Mouse (Mus musculus) midbrain, embryonic 13.5 days (tissue): ENCODE data around the gene Slc17a5. TPM values are rescaled to one million over a fixed set of nuclear protein-coding genes. Genes with fewer than 3 reads are reported as not detected.
A peak's percentile ranks its signal among the peaks of the same experiment; 100 is the strongest.

Source experiments
- ATAC-seq: fragments of 200-750 bp; cut with Nextera tagmentation; 2 replicates; pipeline ENCODE4 v1.8.0; 2017; ENCODE audit warnings: mild to moderate bottlenecking, moderate TSS enrichment, moderate library complexity
- H3K27ac ChIP-seq: fragments of 300-500 bp; sonication (generic); 2 replicates; pipeline ENCODE4 v1.5.1; 2015; ENCODE audit warnings: inconsistent platforms, mild to moderate bottlenecking, moderate library complexity
- H3K27me3 ChIP-seq: fragments of 300-500 bp; sonication (generic); 2 replicates; pipeline ENCODE4 v1.6.1; 2015; ENCODE audit warnings: mild to moderate bottlenecking, inconsistent platforms
- H3K36me3 ChIP-seq: fragments of 300-500 bp; sonication (generic); 2 replicates; pipeline ENCODE4 v1.6.1; 2015; ENCODE audit warnings: mild to moderate bottlenecking, inconsistent platforms
- H3K4me1 ChIP-seq: fragments of 300-500 bp; sonication (generic); replicated peaks from 2 replicates; pipeline ENCODE4 v1.6.1; 2015; ENCODE audit warnings: inconsistent platforms
- H3K4me2 ChIP-seq: fragments of 300-500 bp; sonication (generic); replicated peaks from 2 replicates; pipeline ENCODE4 v1.6.1; 2015; ENCODE audit warnings: moderate library complexity, mild to moderate bottlenecking, inconsistent platforms
- H3K4me3 ChIP-seq: fragments of 300-500 bp; sonication (generic); replicated peaks from 2 replicates; pipeline ENCODE4 v1.5.1; 2015; ENCODE audit warnings: mild to moderate bottlenecking, inconsistent platforms
- H3K9ac ChIP-seq: fragments of 300-500 bp; sonication (generic); replicated peaks from 2 replicates; pipeline ENCODE4 v1.6.1; 2015; ENCODE audit warnings: mild to moderate bottlenecking, inconsistent platforms
- H3K9me3 ChIP-seq: fragments of 300-500 bp; sonication (generic); 2 replicates; pipeline ENCODE4 v1.6.1; 2016; ENCODE audit warnings: mild to moderate bottlenecking, inconsistent platforms
- WGBS: fragments of 180-500 bp; shearing (Covaris S2); methylation state at CpG from one replicate; pipeline ENCODE4 v1.1.7; 2015; 5-methylcytosine and 5-hydroxymethylcytosine counted together
- polyA plus RNA-seq: library from polyadenylated mRNA; unstranded; fragments of >200 nt; fragmentation: Nextera tagmentation; extraction: Ambion mirVana; gene quantifications from 2 replicates; pipeline ENCODE4 v1.2.1, GENCODE M21; 2015

The Slc17a5 gene
- polyA plus RNA-seq, 1 experiment from 2014 or later = 17.2 TPM

DNA sequence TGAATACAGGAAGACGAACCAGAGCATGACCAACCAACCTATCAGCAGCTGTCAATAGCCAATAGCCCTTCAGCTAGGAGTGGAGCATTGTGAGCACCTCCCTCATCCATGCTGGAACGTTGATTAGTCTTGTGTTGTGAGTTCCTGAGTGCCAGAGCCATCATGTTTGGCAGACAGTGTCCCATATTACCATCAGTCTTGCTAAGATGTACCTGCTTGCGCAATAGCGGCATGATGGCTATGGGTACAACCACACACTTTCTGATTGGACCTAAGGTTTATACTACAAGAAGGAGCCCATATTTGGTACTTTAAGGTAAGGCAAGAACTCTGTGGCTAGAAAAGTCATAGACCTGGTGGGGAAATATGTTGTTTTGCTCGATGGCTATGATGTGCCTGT is 76.1 kb downstream of the Slc17a5 start:
- no peak overlapping the region for H3K9ac ChIP-seq
- H3K4me2 ChIP-seq = no peak overlapping the region
- no peaks in the 10 kb centered on the region for H3K4me1 ChIP-seq
- H3K27ac ChIP-seq = no peak overlapping the region
- no peak overlapping the region for H3K4me3 ChIP-seq
- H3K36me3 ChIP-seq = peaks cover 10% of the 10 kb centered on the region; the same call in 1 of the 2 replicates
- no peaks in the 10 kb centered on the region for H3K27me3 ChIP-seq
- 94% methylated on average over 5 of the region's 5 CpGs for WGBS
- no peaks in the 10 kb centered on the region for H3K9me3 ChIP-seq
- ATAC-seq = no peak

DNA sequence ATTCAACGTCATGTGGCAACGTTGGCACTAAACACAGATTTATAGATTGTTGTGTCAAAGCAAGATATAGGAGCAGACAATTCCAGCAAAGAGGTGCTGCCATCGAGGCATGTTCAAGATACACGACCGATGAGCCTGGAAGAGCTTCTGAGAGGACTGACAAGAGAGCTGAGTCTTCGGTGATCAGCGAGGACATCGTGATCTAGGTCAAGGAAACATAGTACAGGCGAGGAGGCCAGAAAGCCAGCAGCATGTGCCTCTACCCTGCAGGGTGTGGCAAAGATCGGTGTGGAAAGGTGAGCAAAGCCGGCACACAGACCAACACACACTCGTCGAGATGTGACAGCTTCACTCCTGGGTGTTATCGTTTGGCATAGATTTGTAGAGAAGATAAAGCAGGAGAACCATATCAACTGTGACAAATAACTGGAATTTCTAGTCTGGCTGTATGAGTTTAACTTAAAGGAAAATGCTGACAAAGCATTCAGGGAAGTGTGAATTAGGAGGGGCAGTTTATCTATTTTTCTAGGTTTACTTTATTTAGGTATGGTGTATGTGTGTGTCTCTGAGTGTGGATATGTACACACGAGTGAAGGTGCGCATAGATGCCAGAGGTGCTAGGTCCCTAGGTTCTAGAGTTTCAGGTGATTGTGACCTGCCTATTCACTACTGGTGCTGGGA is 79.6 kb downstream of the Slc17a5 start:
- WGBS = 94% methylated on average over 16 of the region's 16 CpGs
- H3K4me3 ChIP-seq = no peak overlapping the region
- peaks cover 19% of the 10 kb centered on the region for H3K4me1 ChIP-seq
- ATAC-seq = no peak
- no peak overlapping the region for H3K9ac ChIP-seq
- H3K4me2 ChIP-seq = no peak overlapping the region
- H3K9me3 ChIP-seq = no peaks in the 10 kb centered on the region
- peaks cover 10% of the 10 kb centered on the region; the same call in 1 of the 2 replicates for H3K36me3 ChIP-seq
- H3K27ac ChIP-seq = no peak overlapping the region
- no peaks in the 10 kb centered on the region for H3K27me3 ChIP-seq

DNA sequence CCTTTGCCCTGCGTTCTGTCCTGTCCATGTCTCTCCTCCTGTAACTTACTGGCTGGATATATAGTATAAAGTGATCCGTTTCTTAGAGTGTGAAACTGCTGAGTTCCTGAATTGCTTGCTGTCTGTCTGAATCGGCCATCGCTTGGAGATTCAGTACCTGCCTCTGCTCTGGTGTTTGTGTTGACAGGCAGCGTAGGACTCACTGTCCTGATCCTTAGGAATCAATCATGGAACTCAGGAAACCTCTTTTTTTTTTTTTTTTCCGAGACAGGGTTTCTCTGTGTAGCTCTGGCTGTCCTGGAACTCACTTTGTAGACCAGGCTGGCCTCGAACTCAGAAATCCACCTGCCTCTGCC is 81.1 kb downstream of the Slc17a5 start:
- Histone ChIP-seq H3K4me2 (no peak overlapping the region), H3K9me3 (no peaks in the 10 kb centered on the region), H3K4me1 (peaks cover 32% of the 10 kb centered on the region), H3K4me3 (no peak overlapping the region), H3K27ac (no peak overlapping the region), H3K27me3 (no peaks in the 10 kb centered on the region), H3K36me3 (peaks cover 10% of the 10 kb centered on the region; the same call in 1 of the 2 replicates), H3K9ac (no peak overlapping the region)
- no peak for ATAC-seq
- WGBS = 85% methylated on average over 7 of the region's 7 CpGs

DNA sequence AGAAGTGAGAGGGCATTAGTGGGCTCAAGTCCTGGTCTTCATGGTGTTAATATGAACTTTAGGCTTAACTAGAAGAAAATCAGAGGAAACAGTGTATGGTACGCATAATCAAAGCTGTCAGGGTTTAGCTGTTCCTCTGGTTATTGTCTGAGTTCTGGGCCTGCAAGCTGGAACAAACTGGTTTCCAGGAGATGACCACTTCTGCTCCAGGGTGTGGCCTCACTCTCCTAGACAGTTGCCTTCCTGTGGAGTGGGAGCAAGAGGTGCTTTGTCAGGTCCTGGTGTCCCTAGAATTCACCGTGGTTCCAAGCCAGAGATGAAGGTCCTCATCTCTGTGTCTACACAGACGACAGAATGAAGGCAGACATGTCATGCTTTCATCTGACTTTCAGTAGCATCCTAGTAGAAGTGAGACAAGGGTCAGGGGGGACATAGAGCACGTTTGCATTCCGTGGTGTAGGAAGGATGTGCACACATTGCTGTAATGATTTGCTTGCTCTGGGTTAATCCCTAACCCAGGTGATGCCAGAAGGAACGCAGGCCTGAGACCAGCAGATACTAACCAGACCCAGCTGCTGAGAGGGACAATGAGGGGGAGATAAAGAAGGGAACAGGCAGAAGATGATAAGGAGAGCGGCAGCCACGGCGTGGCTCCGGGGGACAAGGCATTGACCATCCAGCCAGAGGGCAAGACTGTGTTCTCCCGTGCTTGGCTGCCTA is 81.7 kb downstream of the Slc17a5 start:
- no peaks in the 10 kb centered on the region for H3K9me3 ChIP-seq
- no peak for ATAC-seq
- 0 out of 2 replicates have a peak, but pooled peaks cover 7% of the 10 kb centered on the region for H3K36me3 ChIP-seq
- no peak overlapping the region for H3K9ac ChIP-seq
- H3K4me3 ChIP-seq = no peak overlapping the region
- no peak overlapping the region for H3K4me2 ChIP-seq
- H3K4me1 ChIP-seq = peaks cover 32% of the 10 kb centered on the region
- H3K27me3 ChIP-seq = no peaks in the 10 kb centered on the region
- no peak overlapping the region for H3K27ac ChIP-seq
- 73% methylated on average over 11 of the region's 11 CpGs for WGBS

DNA sequence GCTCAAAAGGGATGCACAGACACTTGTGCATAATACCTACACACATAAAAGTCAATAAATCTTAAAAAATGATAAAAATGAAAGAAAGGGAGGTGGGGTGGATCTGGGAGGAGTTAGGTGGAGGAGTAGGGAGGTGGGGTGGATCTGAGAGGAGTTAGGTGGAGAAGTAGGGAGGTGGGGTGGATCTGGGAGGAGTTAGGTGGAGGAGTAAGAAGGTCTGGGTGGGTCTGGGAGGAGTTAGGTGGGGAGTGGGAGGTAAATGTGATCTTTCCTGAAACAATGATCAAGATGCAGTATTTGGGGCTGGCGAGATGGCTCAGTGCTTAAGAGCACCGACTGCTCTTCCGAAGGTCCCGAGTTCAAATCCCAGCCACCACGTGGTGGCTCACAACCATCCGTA is 82.6 kb downstream of the Slc17a5 start:
- no peak overlapping the region for H3K9ac ChIP-seq
- H3K4me1 ChIP-seq = peaks cover 32% of the 10 kb centered on the region
- 94% methylated on average over 6 of the region's 6 CpGs for WGBS
- 0 out of 2 replicates have a peak, but pooled peaks cover 7% of the 10 kb centered on the region for H3K36me3 ChIP-seq
- no peaks in the 10 kb centered on the region for H3K9me3 ChIP-seq
- no peak overlapping the region for H3K4me2 ChIP-seq
- no peak overlapping the region for H3K4me3 ChIP-seq
- no peak for ATAC-seq
- H3K27me3 ChIP-seq = no peaks in the 10 kb centered on the region
- H3K27ac ChIP-seq = no peak overlapping the region

DNA sequence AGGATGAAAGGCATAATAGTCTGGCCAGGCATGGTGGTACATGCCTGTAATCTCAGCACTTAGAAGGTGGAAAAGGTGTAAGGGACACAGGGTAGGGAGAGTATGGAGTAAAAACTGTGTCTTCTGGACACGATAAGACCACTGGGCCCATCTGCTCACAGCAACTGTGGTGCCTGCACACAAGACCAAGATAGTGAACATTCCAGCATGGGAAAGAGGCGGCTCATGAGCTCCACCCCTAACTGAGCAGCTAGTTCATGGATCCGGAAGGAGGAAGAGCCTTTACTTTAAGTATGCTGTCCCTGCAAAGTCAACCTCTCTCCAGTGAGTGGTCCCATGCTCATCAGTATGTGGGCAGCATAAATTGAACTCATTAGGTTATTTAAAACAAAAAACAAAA is 83.2 kb downstream of the Slc17a5 start:
- WGBS = 75% methylated on average over 3 of the region's 3 CpGs
- ATAC-seq = no peak
- H3K4me2 ChIP-seq = peak overlapping the region; percentile 43; the same call in 1 of the 2 replicates

DNA sequence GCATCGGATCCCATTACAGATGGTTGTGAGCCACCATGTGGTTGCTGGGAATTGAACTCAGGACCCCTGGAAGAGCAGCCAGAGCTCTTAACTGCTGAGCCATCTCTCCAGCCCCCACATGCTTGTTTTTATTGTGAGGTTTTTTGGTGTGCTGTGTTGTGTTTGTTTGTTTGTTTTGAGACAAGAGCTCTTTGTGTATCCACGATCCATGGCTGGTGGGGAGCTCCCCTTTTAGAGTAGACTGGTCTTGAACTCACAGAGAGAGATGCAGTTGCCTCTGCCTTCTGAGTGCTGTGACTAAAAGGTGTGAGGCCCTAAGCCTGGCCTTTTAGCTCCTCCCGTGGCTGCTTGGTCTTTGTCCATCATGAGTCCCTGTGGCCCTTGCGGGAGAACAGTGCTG is 83.7 kb downstream of the Slc17a5 start:
- H3K36me3 ChIP-seq = 0 out of 2 replicates have a peak, but pooled peaks cover 7% of the 10 kb centered on the region
- WGBS = 58% methylated on average over 4 of the region's 4 CpGs
- no peaks in the 10 kb centered on the region for H3K9me3 ChIP-seq
- peak overlapping the region; percentile 43 for H3K4me2 ChIP-seq
- H3K27me3 ChIP-seq = no peaks in the 10 kb centered on the region
- H3K27ac ChIP-seq = peak overlapping the region; percentile 94
- H3K4me1 ChIP-seq = peaks cover 32% of the 10 kb centered on the region
- peak; percentile 0; the same call in 1 of the 2 replicates for ATAC-seq
- H3K4me3 ChIP-seq = peak overlapping the region; percentile 13; the same call in 1 of the 2 replicates
- no peak overlapping the region for H3K9ac ChIP-seq

More for the DNA sequence above, 83.2 kb downstream of the Slc17a5 start:
- H3K9me3 ChIP-seq = no peaks in the 10 kb centered on the region
- H3K4me1 ChIP-seq = peaks cover 32% of the 10 kb centered on the region
- no peaks in the 10 kb centered on the region for H3K27me3 ChIP-seq
- H3K9ac ChIP-seq = no peak overlapping the region
- H3K36me3 ChIP-seq = 0 out of 2 replicates have a peak, but pooled peaks cover 7% of the 10 kb centered on the region
- H3K27ac ChIP-seq = peak overlapping the region; percentile 94
- H3K4me3 ChIP-seq = no peak overlapping the region

DNA sequence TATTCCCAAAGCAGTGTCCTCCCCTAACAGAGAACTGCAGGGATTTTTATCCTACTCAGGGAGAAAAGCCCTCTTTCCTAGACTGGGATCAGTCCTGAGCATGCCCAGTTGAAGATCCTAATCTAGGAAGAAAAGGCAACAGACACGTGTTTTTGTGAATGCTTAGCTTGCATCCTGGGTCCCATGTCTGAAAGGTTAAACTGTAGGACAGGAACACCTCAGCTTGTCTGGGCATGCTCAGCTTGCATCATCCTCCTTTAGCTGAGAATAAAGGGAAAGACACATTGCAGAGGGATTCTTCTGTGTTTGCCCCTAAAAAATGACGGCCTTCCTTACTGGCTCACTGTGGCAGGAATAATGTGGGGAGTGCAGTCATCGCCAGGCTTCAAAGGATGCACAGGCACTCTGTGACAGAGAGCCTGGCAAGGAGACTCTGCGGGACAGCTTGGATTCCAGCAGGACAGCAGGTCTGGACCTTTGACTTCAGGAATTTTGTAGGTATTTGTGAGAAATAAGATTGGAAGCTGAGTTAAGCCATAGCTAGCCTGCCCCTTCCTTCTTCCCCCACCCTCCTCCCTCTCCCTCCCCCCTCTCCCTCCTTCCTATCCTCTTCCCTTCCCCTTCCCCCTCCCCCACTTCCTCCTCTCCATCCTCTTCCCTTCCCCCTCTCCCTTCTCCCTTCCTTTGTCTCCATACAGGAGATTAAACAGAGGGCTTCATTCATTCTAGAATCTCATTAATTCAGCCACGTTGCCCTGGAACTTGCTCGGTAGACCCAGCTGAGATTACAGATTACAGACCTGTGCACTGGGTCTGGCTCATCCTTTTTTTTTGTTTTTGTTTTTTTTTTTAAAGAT is 84.4 kb downstream of the Slc17a5 start:
- H3K36me3 ChIP-seq = 0 out of 2 replicates have a peak, but pooled peaks cover 5% of the 10 kb centered on the region
- WGBS = 2% methylated on average over 6 of the region's 6 CpGs
- H3K9ac ChIP-seq = peak overlapping the region; percentile 54
- H3K9me3 ChIP-seq = no peaks in the 10 kb centered on the region
- H3K27me3 ChIP-seq = no peaks in the 10 kb centered on the region
- H3K4me1 ChIP-seq = peaks cover 32% of the 10 kb centered on the region
- peak; percentile 84 for ATAC-seq
- peak overlapping the region; percentile 94 for H3K27ac ChIP-seq
- peak overlapping the region; percentile 25 for H3K4me3 ChIP-seq
- peak overlapping the region; percentile 43 for H3K4me2 ChIP-seq

DNA sequence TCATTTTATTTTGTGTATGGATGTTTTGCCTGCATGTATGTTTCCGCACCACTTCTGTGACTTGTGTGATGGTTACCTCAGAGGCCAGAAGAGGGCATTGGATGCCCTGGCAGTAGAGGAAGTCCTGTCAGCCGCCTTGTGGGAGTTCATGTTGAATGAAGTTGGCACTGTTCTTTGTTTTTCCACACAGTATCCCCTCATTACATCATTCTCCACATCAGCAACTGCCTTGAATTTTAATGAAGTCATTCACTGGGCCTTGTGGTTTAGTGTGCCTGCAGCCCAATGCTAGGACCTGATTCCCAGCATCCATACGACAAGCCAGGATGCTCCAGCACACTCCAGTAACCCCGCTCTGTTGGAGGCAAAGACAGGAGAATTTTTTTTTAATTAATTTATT is 86.6 kb downstream of the Slc17a5 start:
- H3K9me3 ChIP-seq = no peaks in the 10 kb centered on the region
- H3K36me3 ChIP-seq = no peaks in the 10 kb centered on the region
- no peak for ATAC-seq
- WGBS = 66% methylated on average over 4 of the region's 4 CpGs
- H3K27me3 ChIP-seq = no peaks in the 10 kb centered on the region
- no peak overlapping the region for H3K9ac ChIP-seq
- peaks cover 32% of the 10 kb centered on the region for H3K4me1 ChIP-seq
- no peak overlapping the region for H3K4me2 ChIP-seq
- no peak overlapping the region for H3K27ac ChIP-seq
- H3K4me3 ChIP-seq = no peak overlapping the region

DNA sequence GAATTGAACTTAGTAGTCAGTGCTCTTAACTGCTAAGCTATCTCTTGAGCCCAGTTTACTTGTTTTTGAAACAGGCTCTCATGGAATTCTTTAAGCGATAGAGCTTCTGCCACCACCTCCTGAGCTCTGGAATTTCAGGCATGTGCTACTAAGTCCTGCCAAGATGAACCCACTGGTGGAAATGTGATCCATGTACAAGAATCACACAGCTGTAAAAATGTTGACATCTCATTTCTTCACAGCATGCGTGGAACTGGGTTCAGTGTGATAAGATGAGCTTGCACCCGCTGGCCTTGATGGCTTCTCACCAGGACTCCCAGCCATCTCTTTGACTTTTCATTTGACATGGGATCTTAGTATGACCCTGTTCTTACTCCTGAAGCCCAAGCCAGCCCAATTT is 87.5 kb downstream of the Slc17a5 start:
- Histone ChIP-seq H3K9ac (no peak overlapping the region), H3K9me3 (no peaks in the 10 kb centered on the region), H3K27me3 (no peaks in the 10 kb centered on the region), H3K27ac (no peak overlapping the region), H3K4me1 (peaks cover 26% of the 10 kb centered on the region), H3K4me3 (no peak overlapping the region), H3K36me3 (no peaks in the 10 kb centered on the region), H3K4me2 (no peak overlapping the region)
- ATAC-seq = no peak
- WGBS = 85% methylated on average over 3 of the region's 3 CpGs

DNA sequence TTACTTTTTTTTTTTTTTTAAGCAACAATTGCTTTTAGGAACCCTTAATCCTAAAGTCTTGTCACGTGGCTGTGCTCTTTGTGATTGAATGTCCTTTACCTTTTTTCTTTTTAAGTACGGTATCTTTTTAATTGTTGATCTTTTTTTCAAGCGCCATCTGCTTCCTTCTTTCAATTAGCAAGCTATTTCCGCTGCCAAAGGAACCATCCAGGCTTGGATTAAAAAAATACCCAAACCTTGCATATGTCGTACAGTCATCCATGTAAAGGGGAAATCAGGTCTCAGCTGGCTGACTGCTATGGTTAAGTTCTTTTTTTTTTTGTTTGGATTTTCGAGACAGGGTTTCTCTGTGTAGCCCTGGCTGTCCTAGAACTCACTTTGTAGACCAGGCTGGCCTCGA is 94.7 kb downstream of the Slc17a5 start:
- Histone ChIP-seq H3K4me2 (no peak overlapping the region), H3K27ac (no peak overlapping the region), H3K27me3 (no peaks in the 10 kb centered on the region), H3K36me3 (no peaks in the 10 kb centered on the region), H3K9ac (no peak overlapping the region), H3K4me3 (no peak overlapping the region), H3K9me3 (no peaks in the 10 kb centered on the region), H3K4me1 (peaks cover 7% of the 10 kb centered on the region)
- WGBS = 82% methylated on average over 7 of the region's 7 CpGs
- no peak for ATAC-seq

DNA sequence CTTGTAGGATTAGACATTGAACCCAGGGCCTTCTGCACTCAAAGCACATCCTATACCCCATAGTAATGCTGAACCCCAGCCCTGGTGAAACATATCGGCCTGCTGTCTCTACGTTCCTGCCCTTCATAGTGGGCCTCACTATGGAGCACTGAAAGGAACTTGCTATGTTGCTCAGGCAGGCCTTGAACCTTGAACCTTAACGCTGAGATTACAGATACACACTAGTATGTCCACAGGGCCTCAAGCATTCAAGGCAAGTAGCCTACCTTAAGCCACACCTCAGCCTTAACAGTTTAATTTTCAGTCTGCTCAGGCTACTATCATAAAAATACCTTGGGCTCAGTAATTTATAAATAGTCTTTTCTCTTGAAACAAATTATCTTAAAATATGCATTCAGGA is 95.6 kb downstream of the Slc17a5 start:
- Histone ChIP-seq H3K27me3 (no peaks in the 10 kb centered on the region), H3K4me3 (no peak overlapping the region), H3K4me1 (peaks cover 7% of the 10 kb centered on the region), H3K36me3 (no peaks in the 10 kb centered on the region), H3K4me2 (no peak overlapping the region), H3K9ac (no peak overlapping the region), H3K27ac (no peak overlapping the region), H3K9me3 (no peaks in the 10 kb centered on the region)
- no peak for ATAC-seq
- 89% methylated on average over 3 of the region's 3 CpGs for WGBS
